Mouse (Mus musculus) intestine, embryonic 16.5 days (tissue): ENCODE results near the gene Hoxa6. TPM values are rescaled to one million over a fixed set of nuclear protein-coding genes. Genes with fewer than 3 reads are reported as not detected.

Experiments
- ATAC-seq: fragments of 200-750 bp; cut with Nextera tagmentation; 2 replicates; pipeline ENCODE4 v1.8.0; 2017; ENCODE audit warnings: moderate TSS enrichment, moderate library complexity
- H3K27ac ChIP-seq: fragments of 300-500 bp; sonication (generic); 2 replicates; pipeline ENCODE4 v1.5.1; 2014; ENCODE audit warnings: mild to moderate bottlenecking, low read length
- H3K27me3 ChIP-seq: fragments of 300-500 bp; sonication (generic); replicated peaks from 2 replicates; pipeline ENCODE4 v1.6.1; 2014; ENCODE audit warnings: low read length, control low read depth, mixed read lengths; ENCODE audit not compliant: control insufficient read depth, insufficient read depth
- H3K36me3 ChIP-seq: fragments of 300-500 bp; sonication (generic); 2 replicates; pipeline ENCODE4 v1.6.1; 2014; ENCODE audit warnings: low read length, control low read depth; ENCODE audit not compliant: control insufficient read depth, insufficient read depth
- H3K4me1 ChIP-seq: fragments of 300-500 bp; sonication (generic); 2 replicates; pipeline ENCODE4 v1.6.1; 2014; ENCODE audit warnings: low read length, control low read depth, mixed read lengths; ENCODE audit not compliant: control insufficient read depth, insufficient read depth
- H3K4me2 ChIP-seq: fragments of 300-500 bp; sonication (generic); 2 replicates; pipeline ENCODE4 v1.6.1; 2014; ENCODE audit warnings: low read depth, low read length, control low read depth
- H3K4me3 ChIP-seq: fragments of 300-500 bp; sonication (generic); 2 replicates; pipeline ENCODE4 v1.5.1; 2014; ENCODE audit warnings: mild to moderate bottlenecking, low read length
- H3K9ac ChIP-seq: fragments of 300-500 bp; sonication (generic); 2 replicates; pipeline ENCODE4 v1.6.1; 2014; ENCODE audit warnings: low read depth, low read length
- H3K9me3 ChIP-seq: fragments of 300-500 bp; sonication (generic); 2 replicates; pipeline ENCODE4 v1.6.1; 2016; ENCODE audit warnings: low read length, control low read depth; ENCODE audit not compliant: control insufficient read depth
- whole genome bisulfite sequencing: fragments of 180-500 bp; shearing (Covaris S2); extraction: QIAGEN DNeasy Blood & Tissue Kit; methylation state at CpG from one replicate; pipeline ENCODE4 v1.1.7; 2014; 5-methylcytosine and 5-hydroxymethylcytosine counted together
- polyA plus RNA-seq: library from polyadenylated mRNA; unstranded; fragments of >200 nt; fragmentation: Nextera tagmentation; extraction: Ambion mirVana; gene quantifications from 2 replicates; pipeline ENCODE4 v1.2.1, GENCODE M21; 2015

Hoxa6 gene
- polyA plus RNA-seq, 1 experiment from 2014 or later: 1.2 TPM

GRCm38 (mm10) chr6:52235866-52236265 is 27.3 kb upstream of the Hoxa6 start:
- WGBS: 33% methylated on average over 6 of the region's 6 CpGs
- peaks cover 2% of the 10 kb centered on the region; the same call in 1 of the 2 replicates for H3K4me1 ChIP-seq
- no peak for ATAC-seq
- H3K36me3 ChIP-seq: no peaks in the 10 kb centered on the region
- no peaks in the 10 kb centered on the region for H3K9me3 ChIP-seq
- no peak overlapping the region for H3K27ac ChIP-seq
- H3K27me3 ChIP-seq: peaks cover 78% of the 10 kb centered on the region
- no peak overlapping the region for H3K4me3 ChIP-seq
- no peak overlapping the region for H3K9ac ChIP-seq
- H3K4me2 ChIP-seq: no peak overlapping the region

GRCm38 (mm10) chr6:52235267-52235666 is 26.7 kb upstream of the Hoxa6 start:
- no peak for ATAC-seq
- Histone ChIP-seq H3K9ac (no peak overlapping the region), H3K36me3 (no peaks in the 10 kb centered on the region), H3K27ac (no peak overlapping the region), H3K4me1 (no peaks in the 10 kb centered on the region; the same call in 1 of the 2 replicates), H3K27me3 (peaks cover 74% of the 10 kb centered on the region), H3K4me3 (no peak overlapping the region; the same call in 1 of the 2 replicates), H3K4me2 (no peak overlapping the region), H3K9me3 (no peaks in the 10 kb centered on the region)
- 34% methylated on average over 9 of the region's 9 CpGs for WGBS

GRCm38 (mm10) chr6:52234428-52235140 is 26.1 kb upstream of the Hoxa6 start:
- no peaks in the 10 kb centered on the region for H3K4me1 ChIP-seq
- peak overlapping the region; percentile 37 for H3K9ac ChIP-seq
- peak overlapping the region; percentile 34; the same call in 1 of the 2 replicates for H3K27ac ChIP-seq
- H3K4me3 ChIP-seq: peak overlapping the region; percentile 35
- H3K9me3 ChIP-seq: no peaks in the 10 kb centered on the region
- 1% methylated on average over 65 of the region's 68 CpGs for WGBS
- no peak for ATAC-seq
- no peaks in the 10 kb centered on the region for H3K36me3 ChIP-seq
- peaks cover 76% of the 10 kb centered on the region for H3K27me3 ChIP-seq
- H3K4me2 ChIP-seq: 0 out of 2 replicates have a peak overlapping the region, but pooled peaks have one; percentile 3

GRCm38 (mm10) chr6:52233546-52234427 is 25.3 kb upstream of the Hoxa6 start:
- H3K36me3 ChIP-seq: no peaks in the 10 kb centered on the region
- peak overlapping the region; percentile 45 for H3K9ac ChIP-seq
- peak; percentile 26; the same call in 1 of the 2 replicates for ATAC-seq
- H3K27me3 ChIP-seq: peaks cover 78% of the 10 kb centered on the region
- WGBS: 2% methylated on average over 70 of the region's 70 CpGs
- no peaks in the 10 kb centered on the region for H3K9me3 ChIP-seq
- 0 out of 2 replicates have a peak overlapping the region, but pooled peaks have one; percentile 1 for H3K27ac ChIP-seq
- H3K4me1 ChIP-seq: no peaks in the 10 kb centered on the region
- H3K4me2 ChIP-seq: peak overlapping the region; percentile 3; the same call in 1 of the 2 replicates
- H3K4me3 ChIP-seq: peak overlapping the region; percentile 35

- H3K27ac ChIP-seq: no peak overlapping the region
- H3K27me3 ChIP-seq: peaks cover 81% of the 10 kb centered on the region
- no peaks in the 10 kb centered on the region for H3K36me3 ChIP-seq
- H3K9me3 ChIP-seq: no peaks in the 10 kb centered on the region
- no peaks in the 10 kb centered on the region for H3K4me1 ChIP-seq
- H3K4me2 ChIP-seq: peak overlapping the region; percentile 38
- H3K4me3 ChIP-seq: peak overlapping the region; percentile 35
- no peak for ATAC-seq
- WGBS: 2% methylated on average over 23 of the region's 23 CpGs
- H3K9ac ChIP-seq: peak overlapping the region; percentile 45
Measured at GRCm38 (mm10) chr6:52232984-52233545, 24.5 kb upstream of the Hoxa6 start.

GRCm38 (mm10) chr6:52232568-52232965 is 24.0 kb upstream of the Hoxa6 start:
- Histone ChIP-seq H3K36me3 (no peaks in the 10 kb centered on the region), H3K4me2 (peak overlapping the region; percentile 38; the same call in 1 of the 2 replicates), H3K4me3 (peak overlapping the region; percentile 35), H3K9me3 (no peaks in the 10 kb centered on the region), H3K9ac (peak overlapping the region; percentile 45), H3K4me1 (no peaks in the 10 kb centered on the region), H3K27ac (no peak overlapping the region), H3K27me3 (peaks cover 80% of the 10 kb centered on the region)
- WGBS: 1% methylated on average over 18 of the region's 18 CpGs
- ATAC-seq: no peak

- H3K27ac ChIP-seq: no peak overlapping the region
- under 1% methylated on average over 18 of the region's 18 CpGs for WGBS
Measured at GRCm38 (mm10) chr6:52231885-52232567, 23.5 kb upstream of the Hoxa6 start.

GRCm38 (mm10) chr6:52230516-52231165 is 22.1 kb upstream of the Hoxa6 start, which contains the start of gene Hoxa9:
Gene Hoxa9, minus strand, starts transcription at chr6:52231089.
- no peaks in the 10 kb centered on the region for H3K9me3 ChIP-seq
- H3K4me3 ChIP-seq: peak within 1 kb of the TSS; percentile 36
- peaks cover 80% of the 10 kb centered on the region for H3K27me3 ChIP-seq
- H3K36me3 ChIP-seq: no peaks in the 10 kb centered on the region
- H3K27ac ChIP-seq: peak within 1 kb of the TSS; percentile 31; the same call in 1 of the 2 replicates
- ATAC-seq: no peak
- peak within 1 kb of the TSS; percentile 56 for H3K9ac ChIP-seq
- WGBS: 3% methylated on average over 32 of the region's 36 CpGs
- peak within 1 kb of the TSS; percentile 38 for H3K4me2 ChIP-seq
- no peaks in the 10 kb centered on the region for H3K4me1 ChIP-seq

More at GRCm38 (mm10) chr6:52231885-52232567, 23.5 kb upstream of the Hoxa6 start:
- Histone ChIP-seq H3K27me3 (peaks cover 80% of the 10 kb centered on the region), H3K4me2 (peak overlapping the region; percentile 38), H3K9me3 (no peaks in the 10 kb centered on the region), H3K4me3 (peak overlapping the region; percentile 35), H3K36me3 (no peaks in the 10 kb centered on the region), H3K9ac (0 out of 2 replicates have a peak overlapping the region, but pooled peaks have one; percentile 45), H3K4me1 (no peaks in the 10 kb centered on the region)
- no peak for ATAC-seq
